Mouse (Mus musculus) liver, embryonic 11.5 days (tissue): ENCODE data around the gene U2surp. TPM values are rescaled to one million over a fixed set of nuclear protein-coding genes. Genes with fewer than 3 reads are reported as not detected.

Source experiments
- ATAC-seq: fragments of 200-750 bp; cut with Nextera tagmentation; replicated peaks from 2 replicates; pipeline ENCODE4 v1.8.0; 2017; ENCODE audit warnings: moderate number of reproducible peaks, mild to moderate bottlenecking, moderate TSS enrichment, moderate library complexity; ENCODE audit not compliant: low FRiP score
- DNase-seq: peaks from one replicate; pipeline ENCODE4 v3.0.0-alpha.2; 2017; ENCODE audit warnings: low spot score
- H3K27ac ChIP-seq: fragments of 300-500 bp; sonication (generic); 2 replicates; pipeline ENCODE4 v1.5.1; 2014; ENCODE audit warnings: mild to moderate bottlenecking, low read depth, low read length, control low read depth
- H3K27me3 ChIP-seq: fragments of 300-500 bp; sonication (generic); replicated peaks from 2 replicates; pipeline ENCODE4 v1.6.1; 2014; ENCODE audit warnings: low read length, mixed read lengths; ENCODE audit not compliant: control insufficient read depth, insufficient read depth
- H3K36me3 ChIP-seq: fragments of 300-500 bp; sonication (generic); 2 replicates; pipeline ENCODE4 v1.6.1; 2014; ENCODE audit warnings: mild to moderate bottlenecking, low read length, moderate library complexity, mixed read lengths; ENCODE audit not compliant: control insufficient read depth, insufficient read depth
- H3K4me1 ChIP-seq: fragments of 300-500 bp; sonication (generic); replicated peaks from 2 replicates; pipeline ENCODE4 v1.6.1; 2014; ENCODE audit warnings: low read length, mixed read lengths; ENCODE audit not compliant: control insufficient read depth, insufficient read depth
- H3K4me2 ChIP-seq: fragments of 300-500 bp; sonication (generic); 2 replicates; pipeline ENCODE4 v1.6.1; 2014; ENCODE audit warnings: mild to moderate bottlenecking, control low read depth, moderate library complexity
- H3K4me3 ChIP-seq: fragments of 300-500 bp; sonication (generic); 2 replicates; pipeline ENCODE4 v1.5.1; 2014; ENCODE audit warnings: low read depth, low read length, control low read depth
- H3K9ac ChIP-seq: fragments of 300-500 bp; sonication (generic); 2 replicates; pipeline ENCODE4 v1.6.1; 2014; ENCODE audit warnings: low read depth, low read length, control low read depth
- H3K9me3 ChIP-seq: fragments of 300-500 bp; sonication (generic); 2 replicates; pipeline ENCODE4 v1.6.1; 2016; ENCODE audit warnings: low read length, inconsistent platforms, mixed read lengths; ENCODE audit not compliant: control insufficient read depth
- WGBS: fragments of 180-500 bp; shearing (Covaris S2); extraction: QIAGEN DNeasy Blood & Tissue Kit; methylation state at CpG from one replicate; pipeline ENCODE4 v1.1.7; 2014; 5-methylcytosine and 5-hydroxymethylcytosine counted together
- polyA plus RNA-seq: library from polyadenylated mRNA; unstranded; fragments of >200 nt; fragmentation: Nextera tagmentation; extraction: Ambion mirVana; gene quantifications from 2 replicates; pipeline ENCODE4 v1.2.1, GENCODE M21; 2014

The U2surp gene
- polyA plus RNA-seq = 124 and 131 TPM in 2 replicates

DNA sequence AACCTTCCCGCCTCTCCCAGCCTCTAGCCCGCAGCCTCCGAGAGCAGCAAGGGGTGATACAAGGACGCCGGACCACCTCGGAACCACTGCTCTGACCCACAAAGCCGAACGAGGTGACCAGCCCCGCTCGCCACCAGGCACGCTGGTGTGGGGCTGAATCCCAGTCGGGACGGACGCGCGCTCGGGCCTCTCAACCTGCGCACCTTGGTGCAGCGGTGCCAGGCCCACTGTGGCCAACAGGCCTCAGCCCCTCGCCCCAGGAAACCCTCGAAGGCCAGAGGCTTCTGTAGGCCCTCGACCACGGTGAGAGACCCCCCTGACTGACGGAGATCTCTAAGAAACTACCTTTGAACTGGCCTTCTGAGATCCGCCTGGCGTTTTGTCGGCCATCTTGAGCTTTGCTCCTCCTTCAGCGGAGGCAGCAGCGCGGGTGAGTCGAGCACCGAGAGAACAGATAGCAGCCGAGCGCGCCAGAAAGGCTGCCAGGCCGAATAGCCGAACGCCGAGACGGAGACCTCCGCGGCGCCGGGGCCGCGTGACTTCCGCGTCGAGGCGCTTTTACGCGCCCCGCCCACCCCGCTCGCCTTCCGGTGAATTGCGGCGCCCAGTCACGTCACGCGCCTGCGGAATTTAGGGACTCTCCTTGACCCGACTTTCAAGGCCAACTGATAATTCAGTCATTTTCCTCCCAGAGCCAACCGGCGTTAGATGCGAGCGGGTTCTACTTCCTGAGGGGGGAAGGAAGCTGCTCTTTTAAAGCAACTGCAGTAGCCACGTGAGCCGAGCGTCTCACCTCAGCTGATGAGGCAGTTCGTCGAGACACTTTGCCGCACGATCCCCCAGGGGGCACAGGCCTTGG lies at the start of gene U2surp:
Gene U2surp, minus strand, starts transcription at position 525 of the 859 bp plus-strand sequence.
- peak; percentile 94 for DNase-seq
- peak within 1 kb of the TSS; percentile 81 for H3K4me2 ChIP-seq
- peak within 1 kb of the TSS; percentile 97 for H3K9ac ChIP-seq
- peak within 1 kb of the TSS; percentile 90 for H3K27ac ChIP-seq
- H3K4me1 ChIP-seq = peaks cover 9% of the 10 kb centered on the region
- ATAC-seq = peak; percentile 93
- no peaks in the 10 kb centered on the region for H3K9me3 ChIP-seq
- peak within 1 kb of the TSS; percentile 94 for H3K4me3 ChIP-seq
- WGBS = under 1% methylated on average over 72 of the region's 74 CpGs
- no peaks in the 10 kb centered on the region for H3K36me3 ChIP-seq
- H3K27me3 ChIP-seq = no peaks in the 10 kb centered on the region

DNA sequence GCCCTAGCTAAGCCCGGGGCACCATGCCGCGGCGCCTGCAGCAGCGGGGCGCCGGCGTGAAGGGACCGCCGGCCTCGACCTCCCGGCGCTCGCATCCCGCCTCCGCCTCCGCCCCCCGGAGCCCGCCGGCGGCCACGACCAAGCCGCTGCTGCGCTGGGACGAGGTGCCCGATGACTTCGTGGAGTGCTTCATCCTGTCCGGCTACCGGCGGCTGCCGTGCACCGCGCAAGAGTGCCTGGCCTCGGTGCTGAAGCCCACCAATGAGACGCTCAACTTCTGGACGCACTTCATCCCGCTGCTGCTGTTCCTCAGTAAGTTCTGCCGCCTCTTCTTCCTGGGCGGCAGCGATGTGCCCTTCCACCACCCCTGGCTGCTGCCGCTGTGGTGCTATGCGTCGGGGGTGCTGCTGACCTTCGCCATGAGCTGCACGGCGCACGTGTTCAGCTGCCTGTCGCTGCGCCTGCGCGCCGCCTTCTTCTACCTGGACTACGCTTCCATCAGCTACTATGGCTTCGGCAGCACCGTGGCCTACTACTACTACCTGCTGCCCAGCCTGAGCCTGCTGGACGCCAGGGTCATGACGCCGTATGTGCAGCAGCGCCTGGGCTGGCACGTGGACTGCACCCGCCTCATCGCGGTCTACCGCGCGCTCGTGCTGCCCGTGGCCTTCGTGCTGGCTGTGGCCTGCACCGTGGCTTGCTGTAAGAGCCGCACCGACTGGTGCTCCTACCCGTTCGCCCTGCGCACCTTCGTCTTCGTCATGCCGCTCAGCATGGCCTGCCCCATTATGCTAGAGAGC lies 48.3 kb upstream of the U2surp start:
- H3K36me3 ChIP-seq = no peaks in the 10 kb centered on the region
- peak overlapping the region; percentile 91 for H3K4me2 ChIP-seq
- ATAC-seq (peak; percentile 2; the same call in 1 of the 2 replicates), DNase-seq (no peak)
- H3K27ac ChIP-seq = peak overlapping the region; percentile 83
- H3K27me3 ChIP-seq = peaks cover 66% of the 10 kb centered on the region
- H3K9me3 ChIP-seq = no peaks in the 10 kb centered on the region
- peak overlapping the region; percentile 68 for H3K9ac ChIP-seq
- H3K4me1 ChIP-seq = peaks cover 16% of the 10 kb centered on the region
- WGBS = 11% methylated on average over 77 of the region's 78 CpGs
- H3K4me3 ChIP-seq = peak overlapping the region; percentile 76

DNA sequence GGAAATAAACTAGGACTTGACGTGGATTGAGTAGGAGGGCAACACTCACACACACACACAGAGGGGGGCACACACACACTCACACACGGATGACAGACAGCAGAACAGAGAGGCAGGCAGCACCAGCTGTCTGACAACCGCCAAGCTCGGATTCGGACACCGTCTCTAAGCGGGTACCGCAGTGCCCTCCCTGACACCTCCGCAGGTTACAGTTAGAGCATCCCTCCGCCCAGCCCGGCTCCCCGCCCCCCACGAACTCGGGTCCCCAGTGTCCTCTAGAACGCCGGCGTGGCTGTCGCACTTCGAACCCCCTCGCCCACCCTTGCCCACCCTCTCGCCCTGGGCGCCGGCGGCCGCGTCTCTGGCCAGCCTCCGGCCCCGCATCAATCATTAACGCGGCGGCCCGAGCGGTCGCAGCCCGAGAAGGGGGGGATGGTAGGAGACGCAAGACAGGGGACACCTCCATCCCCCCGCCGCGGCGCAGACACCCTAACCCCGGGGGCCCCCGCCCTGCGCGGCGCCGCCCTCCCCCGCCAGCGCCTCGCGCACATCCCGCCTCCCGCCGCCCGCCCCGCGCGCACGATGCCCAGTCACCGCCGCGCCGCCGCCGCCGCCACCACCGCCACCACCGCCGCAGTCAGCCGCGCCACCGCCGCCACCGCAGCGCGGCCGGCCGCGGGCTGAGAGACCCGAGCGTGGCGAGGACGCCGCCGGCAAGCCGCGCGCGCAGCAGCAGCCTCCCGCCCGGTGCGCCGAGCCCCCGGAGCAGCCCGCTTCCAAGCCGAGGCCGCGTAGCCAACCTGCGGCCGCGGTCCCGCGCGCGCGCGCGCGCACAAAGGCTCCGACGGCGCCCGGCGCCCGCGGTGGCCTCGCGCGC lies 47.5 kb upstream of the U2surp start, which contains the start of gene Paqr9:
Gene Paqr9, plus strand, starts transcription at position 599 of the 877 bp plus-strand sequence.
- H3K27me3 ChIP-seq = peaks cover 65% of the 10 kb centered on the region
- 1% methylated on average over 79 of the region's 118 CpGs for whole genome bisulfite sequencing
- peak; percentile 70 for DNase-seq
- H3K4me3 ChIP-seq = peak within 1 kb of the TSS; percentile 76
- H3K9me3 ChIP-seq = no peaks in the 10 kb centered on the region
- H3K27ac ChIP-seq = peak within 1 kb of the TSS; percentile 83
- H3K36me3 ChIP-seq = no peaks in the 10 kb centered on the region
- peak within 1 kb of the TSS; percentile 68 for H3K9ac ChIP-seq
- peak within 1 kb of the TSS; percentile 91 for H3K4me2 ChIP-seq
- ATAC-seq = peak; percentile 58
- peaks cover 24% of the 10 kb centered on the region for H3K4me1 ChIP-seq

DNA sequence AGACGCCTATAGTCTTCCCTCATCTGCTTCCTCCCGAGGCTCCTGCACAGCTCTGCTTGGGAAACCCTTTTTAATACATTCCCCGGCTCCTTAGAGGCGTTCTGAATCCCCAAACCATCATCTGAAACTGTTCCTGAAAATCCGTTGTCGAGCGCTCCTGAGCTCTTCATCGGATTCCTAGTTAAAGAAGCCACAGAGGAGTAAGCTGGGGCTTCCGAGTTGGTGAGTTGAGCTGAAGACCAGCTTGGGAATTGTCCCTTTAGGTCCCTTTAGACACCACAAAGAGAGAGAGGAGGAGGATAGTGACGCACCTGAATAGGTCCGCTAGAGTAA lies 46.9 kb upstream of the U2surp start:
- Histone ChIP-seq H3K4me1 (peaks cover 29% of the 10 kb centered on the region), H3K36me3 (no peaks in the 10 kb centered on the region), H3K9ac (no peak overlapping the region), H3K9me3 (no peaks in the 10 kb centered on the region), H3K4me3 (peak overlapping the region; percentile 76), H3K27ac (peak overlapping the region; percentile 25; the same call in 1 of the 2 replicates), H3K27me3 (peaks cover 63% of the 10 kb centered on the region), H3K4me2 (peak overlapping the region; percentile 91)
- 13% methylated on average over 11 of the region's 11 CpGs for WGBS
- DNase-seq (no peak), ATAC-seq (no peak)

DNA sequence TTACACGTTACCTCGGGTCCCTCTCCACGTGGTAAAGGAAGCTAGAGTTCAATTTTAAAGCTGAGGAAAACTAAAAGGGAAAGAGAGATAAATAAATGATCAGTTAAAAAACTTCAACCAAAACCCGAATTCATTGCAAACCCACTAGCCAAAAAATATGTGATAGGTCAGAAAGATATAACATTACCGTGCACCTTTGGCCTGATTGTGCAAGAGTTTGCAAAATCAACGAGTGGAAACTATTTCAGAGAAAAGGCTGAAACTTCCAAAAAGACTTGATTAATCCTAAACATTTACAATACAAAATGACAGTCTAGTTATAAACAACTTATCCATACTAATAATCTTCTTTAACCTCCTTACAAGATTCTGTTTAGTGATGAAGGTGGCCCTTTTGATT lies 45.9 kb upstream of the U2surp start:
- H3K4me2 ChIP-seq = no peak overlapping the region
- peaks cover 56% of the 10 kb centered on the region for H3K27me3 ChIP-seq
- WGBS = 46% methylated on average over 6 of the region's 6 CpGs
- H3K4me1 ChIP-seq = peaks cover 34% of the 10 kb centered on the region
- no peak overlapping the region for H3K27ac ChIP-seq
- H3K36me3 ChIP-seq = no peaks in the 10 kb centered on the region
- no peak overlapping the region for H3K4me3 ChIP-seq
- no peak for DNase-seq
- no peaks in the 10 kb centered on the region for H3K9me3 ChIP-seq
- no peak for ATAC-seq
- no peak overlapping the region for H3K9ac ChIP-seq

DNA sequence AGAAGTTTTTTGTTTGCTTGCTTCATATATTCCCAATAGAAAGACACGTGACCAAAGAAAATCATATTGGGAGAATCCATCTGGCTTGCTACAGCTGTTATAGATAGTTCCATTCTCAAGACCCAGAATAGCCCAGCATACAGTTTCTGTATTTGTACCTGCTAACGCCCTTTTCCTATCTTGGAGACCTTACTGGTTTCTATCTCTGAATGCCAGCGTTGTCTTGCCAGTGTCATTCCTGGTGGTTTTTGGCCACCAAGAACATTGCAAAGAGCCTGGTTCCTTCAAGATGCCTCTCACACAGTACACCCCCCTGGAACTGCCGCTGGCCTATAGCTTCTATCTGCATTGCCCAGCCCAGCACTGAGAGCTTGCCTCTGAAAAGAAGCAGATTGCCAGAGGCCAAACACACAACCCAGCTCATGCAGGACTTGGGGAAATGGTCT lies 44.3 kb upstream of the U2surp start:
- Histone ChIP-seq H3K27ac (peak overlapping the region; percentile 85), H3K27me3 (peaks cover 40% of the 10 kb centered on the region), H3K9me3 (no peaks in the 10 kb centered on the region), H3K4me3 (no peak overlapping the region), H3K9ac (no peak overlapping the region), H3K4me2 (no peak overlapping the region; the same call in 1 of the 2 replicates), H3K36me3 (no peaks in the 10 kb centered on the region), H3K4me1 (peaks cover 42% of the 10 kb centered on the region)
- 63% methylated on average over 4 of the region's 4 CpGs for WGBS
- peak; percentile 52 for ATAC-seq
- DNase-seq = no peak

DNA sequence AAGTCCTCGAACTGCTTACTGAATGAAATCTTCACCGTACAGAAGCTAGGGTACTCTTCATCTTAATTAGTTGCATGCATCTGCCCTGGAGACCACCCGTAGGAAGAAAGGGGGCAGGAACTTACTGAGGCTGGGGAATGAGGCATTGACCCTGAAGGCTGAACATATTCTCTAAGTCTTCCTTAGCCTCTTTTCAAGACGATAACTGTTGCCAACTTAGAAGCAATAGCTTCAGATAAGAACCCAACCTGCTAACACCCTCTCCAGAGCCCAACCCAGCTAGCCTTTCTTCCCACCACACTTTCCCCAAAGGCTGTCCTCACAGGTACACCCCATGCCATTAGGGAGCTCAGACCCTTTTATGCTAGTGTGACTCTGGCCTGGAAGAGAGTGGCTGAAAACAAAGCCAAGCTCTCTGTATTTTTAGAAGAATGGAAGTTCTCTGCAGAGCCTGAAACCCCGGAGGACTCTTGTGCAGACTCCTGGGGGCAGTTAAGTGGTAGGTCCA lies 43.5 kb upstream of the U2surp start:
- H3K36me3 ChIP-seq = no peaks in the 10 kb centered on the region
- no peak overlapping the region for H3K4me3 ChIP-seq
- DNase-seq = no peak
- peak overlapping the region; percentile 85 for H3K27ac ChIP-seq
- ATAC-seq = peak; percentile 19; the same call in 1 of the 2 replicates
- peak overlapping the region; percentile 40 for H3K4me2 ChIP-seq
- H3K27me3 ChIP-seq = peaks cover 32% of the 10 kb centered on the region
- 54% methylated on average over 5 of the region's 5 CpGs for WGBS
- peak overlapping the region; percentile 28; the same call in 1 of the 2 replicates for H3K9ac ChIP-seq
- H3K4me1 ChIP-seq = peaks cover 49% of the 10 kb centered on the region
- H3K9me3 ChIP-seq = no peaks in the 10 kb centered on the region
